Mouse (Mus musculus) ES-Bruce4 (cell line): ENCODE data around the gene Hist2h3b.
"Not testable (repeated sequence)": the region's sequence is repeated elsewhere in the genome, so short reads cannot be mapped to it uniquely, and the experiment has no call there.

ENCODE experiments used
- CTCF ChIP-seq: IDR thresholded peaks from one replicate; pipeline ENCODE4 v1.8.1; 2011; ENCODE audit warnings: low read depth, low read length
- EP300 ChIP-seq: IDR thresholded peaks from 2 replicates; pipeline ENCODE4 v1.6.1; 2011; ENCODE audit warnings: low read depth, low read length; ENCODE audit not compliant: insufficient read depth
- POLR2A ChIP-seq: IDR thresholded peaks from one replicate; pipeline ENCODE4 v1.8.1; 2011; ENCODE audit warnings: low read length; ENCODE audit not compliant: insufficient read depth

- not testable (repeated sequence) for TF ChIP-seq CTCF, POLR2A, EP300
Measured at GRCm38 (mm10) chr3:96220131-96220764, 48.2 kb upstream of the Hist2h3b start.
